Mouse (Mus musculus) limb, embryonic 14.5 days (tissue): ENCODE data around the gene Smc4. TPM values are rescaled to one million over a fixed set of nuclear protein-coding genes. Genes with fewer than 3 reads are reported as not detected.

Experiments
- ATAC-seq: fragments of 200-750 bp; cut with Nextera tagmentation; 2 replicates; pipeline ENCODE4 v1.8.0; 2017; ENCODE audit warnings: low read depth, moderate number of reproducible peaks, moderate TSS enrichment; ENCODE audit not compliant: low FRiP score
- DNase-seq: peaks from one replicate; pipeline ENCODE4 v3.0.0-alpha.2; 2015; ENCODE audit warnings: low spot score
- H3K27ac ChIP-seq: fragments of 300-500 bp; sonication (generic); replicated peaks from 2 replicates; pipeline ENCODE4 v1.5.1; 2014; ENCODE audit warnings: low read depth, mild to moderate bottlenecking, low read length, moderate library complexity, mixed read lengths
- H3K27me3 ChIP-seq: fragments of 300-500 bp; sonication (generic); 2 replicates; pipeline ENCODE4 v1.6.1; 2014; ENCODE audit warnings: low read length, mixed read lengths; ENCODE audit not compliant: control insufficient read depth, insufficient read depth
- H3K36me3 ChIP-seq: fragments of 300-500 bp; sonication (generic); 2 replicates; pipeline ENCODE4 v1.6.1; 2014; ENCODE audit warnings: mild to moderate bottlenecking, low read length, moderate library complexity, mixed read lengths; ENCODE audit not compliant: control insufficient read depth, insufficient read depth
- H3K4me1 ChIP-seq: fragments of 300-500 bp; sonication (generic); 2 replicates; pipeline ENCODE4 v1.6.1; 2014; ENCODE audit warnings: antibody characterized with exemption, low read length, mixed read lengths; ENCODE audit not compliant: control insufficient read depth, insufficient read depth
- H3K4me2 ChIP-seq: fragments of 300-500 bp; sonication (generic); replicated peaks from 2 replicates; pipeline ENCODE4 v1.6.1; 2014; ENCODE audit warnings: low read depth, mild to moderate bottlenecking, low read length, moderate library complexity; ENCODE audit not compliant: severe bottlenecking
- H3K4me3 ChIP-seq: fragments of 300-500 bp; sonication (generic); replicated peaks from 2 replicates; pipeline ENCODE4 v1.5.1; 2014; ENCODE audit warnings: low read length
- H3K9ac ChIP-seq: fragments of 300-500 bp; sonication (generic); 2 replicates; pipeline ENCODE4 v1.6.1; 2014; ENCODE audit warnings: mild to moderate bottlenecking, low read depth, low read length, moderate library complexity; ENCODE audit not compliant: severe bottlenecking
- H3K9me3 ChIP-seq: fragments of 300-500 bp; sonication (generic); 2 replicates; pipeline ENCODE4 v1.6.1; 2016; ENCODE audit warnings: low read length; ENCODE audit not compliant: control insufficient read depth
- POLR2A ChIP-seq: fragments of 200-500 bp; IDR thresholded peaks from 2 replicates; pipeline ENCODE4 v1.8.0; 2012; ENCODE audit warnings: inconsistent platforms, mild to moderate bottlenecking, moderate library complexity, borderline replicate concordance; ENCODE audit not compliant: insufficient read depth, insufficient read length; ENCODE audit errors: extremely low read depth
- WGBS: fragments of 180-500 bp; shearing (Covaris S2); extraction: QIAGEN DNeasy Blood & Tissue Kit; methylation state at CpG from one replicate; pipeline ENCODE4 v1.1.7; 2014; 5-methylcytosine and 5-hydroxymethylcytosine counted together
- polyA plus RNA-seq, 2 experiments: library from polyadenylated mRNA; depleted of rRNA in 1 of 2; stranded (reverse) in 1 of 2; unstranded in 1 of 2; fragments of >200 nt; fragmentation: Nextera tagmentation in 1 of 2; extraction: Ambion mirVana in 1 of 2; gene quantifications; 2 replicates each; pipeline versions ENCODE4 v1.2.1 to v1.2.3; 2012 to 2014

Smc4 gene
- polyA plus RNA-seq, 2 experiments = 46.1 to 118 TPM

DNA sequence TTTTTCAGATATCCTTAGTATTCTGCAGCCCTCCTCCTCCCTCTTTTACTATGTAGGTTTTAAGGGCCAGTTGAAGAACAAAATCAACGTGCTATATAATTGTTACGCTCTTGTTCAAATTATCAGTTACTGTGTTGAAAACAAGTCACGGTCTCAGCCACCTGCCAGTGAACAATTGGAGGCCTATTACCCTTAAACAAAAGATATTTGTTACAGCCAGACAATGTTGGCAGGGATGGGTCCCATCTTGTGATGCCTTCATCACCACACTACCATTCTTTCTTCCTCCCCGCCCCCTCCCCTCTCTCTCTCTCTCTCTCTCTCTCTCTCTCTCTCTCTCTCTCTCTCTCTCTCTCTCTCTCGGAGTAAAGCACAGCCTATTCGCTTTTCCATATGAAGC lies 44.5 kb downstream of the Smc4 start:
- no peak for DNase-seq
- no peak for ATAC-seq
- no peak overlapping the region for H3K9ac ChIP-seq
- no peaks in the 10 kb centered on the region; the same call in 1 of the 2 replicates for H3K4me1 ChIP-seq
- no peaks in the 10 kb centered on the region for H3K9me3 ChIP-seq
- no peak overlapping the region for H3K4me2 ChIP-seq
- WGBS = 80% methylated on average over 6 of the region's 6 CpGs
- H3K36me3 ChIP-seq = no peaks in the 10 kb centered on the region
- H3K4me3 ChIP-seq = no peak overlapping the region
- TF ChIP-seq POLR2A = no peak
- H3K27ac ChIP-seq = no peak overlapping the region
- H3K27me3 ChIP-seq = no peaks in the 10 kb centered on the region

DNA sequence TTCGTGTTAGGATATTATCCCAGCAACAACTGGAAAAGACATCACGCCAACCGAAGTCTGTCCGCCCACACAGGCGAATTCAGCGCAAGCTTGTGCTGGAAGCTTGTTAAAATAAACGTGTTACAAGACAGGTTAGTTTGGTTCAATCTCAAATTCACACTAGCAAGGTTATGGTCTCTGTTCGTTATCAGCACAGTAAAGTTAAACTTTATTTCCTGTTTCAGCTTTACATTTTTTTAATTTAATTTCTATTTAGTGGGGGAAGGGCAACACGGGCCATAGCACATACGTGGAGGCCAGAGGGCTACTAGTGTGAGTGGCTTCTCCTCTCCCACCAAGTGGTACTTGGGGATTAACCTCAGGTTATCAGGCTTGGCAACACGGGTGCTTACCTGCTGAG lies 47.4 kb downstream of the Smc4 start:
- Histone ChIP-seq H3K36me3 (no peaks in the 10 kb centered on the region), H3K4me1 (no peaks in the 10 kb centered on the region), H3K9me3 (no peaks in the 10 kb centered on the region), H3K4me3 (no peak overlapping the region), H3K27ac (no peak overlapping the region), H3K4me2 (no peak overlapping the region), H3K27me3 (no peaks in the 10 kb centered on the region), H3K9ac (no peak overlapping the region)
- TF ChIP-seq POLR2A = no peak
- 86% methylated on average over 11 of the region's 11 CpGs for WGBS
- DNase-seq (no peak), ATAC-seq (no peak)

DNA sequence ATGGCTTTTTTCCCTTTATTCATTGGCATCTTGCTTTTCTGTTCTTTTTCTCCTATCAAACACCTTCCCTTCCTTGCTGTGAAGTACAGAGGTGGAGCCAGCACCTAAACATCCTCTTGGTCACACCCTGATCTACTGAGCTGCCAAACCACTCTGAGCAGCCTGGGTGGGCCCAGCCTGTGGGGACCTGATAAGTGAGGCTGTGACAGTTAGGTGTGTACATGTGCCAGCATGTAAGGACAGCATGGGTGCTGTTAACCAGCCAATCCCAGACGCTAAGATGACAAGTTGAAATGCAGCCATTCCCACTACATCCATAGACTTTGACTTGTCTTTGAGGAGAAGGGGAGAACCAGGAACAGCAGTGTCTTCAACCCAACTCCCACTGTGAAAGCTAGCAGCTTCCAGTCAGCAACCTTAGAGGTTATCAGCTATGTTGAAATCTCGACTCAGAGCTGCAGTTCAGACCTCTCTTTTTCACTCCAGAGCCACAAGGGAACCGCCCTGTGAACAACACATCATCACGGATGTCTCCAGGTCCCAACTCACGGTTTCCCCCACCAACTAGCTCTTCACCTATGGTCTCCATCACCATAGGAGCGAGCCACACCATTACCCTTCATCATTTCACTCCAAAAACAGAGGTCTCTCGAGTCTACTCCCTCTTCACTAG lies 50.4 kb downstream of the Smc4 start:
- H3K27ac ChIP-seq = no peak overlapping the region
- no peak overlapping the region for H3K9ac ChIP-seq
- no peak overlapping the region for H3K4me2 ChIP-seq
- no peak overlapping the region for H3K4me3 ChIP-seq
- ATAC-seq (no peak), DNase-seq (no peak)
- no peaks in the 10 kb centered on the region for H3K27me3 ChIP-seq
- H3K36me3 ChIP-seq = no peaks in the 10 kb centered on the region
- H3K4me1 ChIP-seq = no peaks in the 10 kb centered on the region
- TF ChIP-seq POLR2A = no peak
- WGBS = 76% methylated on average over 7 of the region's 7 CpGs
- H3K9me3 ChIP-seq = no peaks in the 10 kb centered on the region

DNA sequence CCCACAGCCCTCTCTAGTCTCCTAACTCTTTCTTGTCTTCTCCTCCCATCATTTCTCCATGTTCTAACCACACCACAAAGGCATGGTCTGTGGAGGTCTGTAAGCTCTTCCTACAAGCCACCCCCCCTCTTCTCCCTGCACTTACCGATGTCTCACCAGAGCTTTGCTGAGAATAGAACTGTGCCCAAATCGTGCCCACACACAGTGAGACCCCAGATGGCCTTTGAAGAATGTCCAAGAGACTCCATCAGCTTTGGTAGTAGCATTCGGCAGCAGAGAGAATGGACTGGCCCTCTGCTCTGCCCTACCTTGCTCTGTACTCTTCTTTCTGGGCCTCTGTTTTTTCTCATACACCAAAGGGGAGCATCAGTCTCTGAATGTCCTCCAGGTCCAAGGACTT lies 51.3 kb downstream of the Smc4 start:
- Histone ChIP-seq H3K4me2 (no peak overlapping the region), H3K9me3 (no peaks in the 10 kb centered on the region), H3K27me3 (no peaks in the 10 kb centered on the region), H3K4me3 (no peak overlapping the region), H3K27ac (no peak overlapping the region), H3K36me3 (no peaks in the 10 kb centered on the region), H3K4me1 (no peaks in the 10 kb centered on the region), H3K9ac (no peak overlapping the region)
- 90% methylated on average over 3 of the region's 3 CpGs for WGBS
- no peak for DNase-seq
- ATAC-seq = no peak
- TF ChIP-seq POLR2A = no peak

- WGBS = 93% methylated on average over 4 of the region's 4 CpGs
- DNase-seq = no peak
- Histone ChIP-seq H3K9me3 (no peaks in the 10 kb centered on the region), H3K4me3 (no peak overlapping the region), H3K4me2 (no peak overlapping the region), H3K9ac (no peak overlapping the region), H3K36me3 (no peaks in the 10 kb centered on the region), H3K27ac (no peak overlapping the region), H3K27me3 (no peaks in the 10 kb centered on the region), H3K4me1 (no peaks in the 10 kb centered on the region)
- TF ChIP-seq POLR2A = no peak
- ATAC-seq = no peak
Observed at GRCm38 (mm10) chr3:69060672-69061071, 56.1 kb downstream of the Smc4 start.
